Mouse (Mus musculus) heart, postnatal 14 days (tissue): Measurements from ENCODE around the gene Gm12248. TPM values are rescaled to one million over a fixed set of nuclear protein-coding genes. Genes with fewer than 3 reads are reported as not detected.

Source experiments
- total RNA-seq, 2 experiments: library from RNA; stranded (reverse); gene quantifications; 2 replicates each; pipeline ENCODE4 v1.2.3; 2021

The Gm12248 gene
- total RNA-seq, 2 experiments from 2014 or later = not detected

Other genes with a start within 250 kb of the Gm12248 start
- 10 to 100 TPM; 49.8 to 52.8 TPM for gene Larp1, start 84.1 kb downstream of the Gm12248 start, total RNA-seq
- gene Cnot8, start 11.0 kb upstream of the Gm12248 start, total RNA-seq = 10 to 100 TPM; 38.6 to 40.5 TPM
- 1 to 10 TPM; 9.2 to 9.7 TPM for gene Gemin5, start 75.4 kb upstream of the Gm12248 start, total RNA-seq
- gene Mrpl22, start 78.5 kb upstream of the Gm12248 start, total RNA-seq = 10 to 100 TPM; 47.1 to 49.9 TPM
- 1 to 10 TPM; 3.8 to 4.8 TPM for gene Igtp, start 106.4 kb upstream of the Gm12248 start, total RNA-seq
- gene Irgm2, start 106.5 kb upstream of the Gm12248 start, total RNA-seq = 1 to 10 TPM; 6.9 to 7.0 TPM
- gene 4930438A08Rik, start 181.7 kb upstream of the Gm12248 start, total RNA-seq = not detected
- 1 to 10 TPM; 3.9 to 4.7 TPM for gene Zfp692, start 213.9 kb upstream of the Gm12248 start, total RNA-seq
- gene Zfp672, start 237.2 kb upstream of the Gm12248 start, total RNA-seq = 10 to 100 TPM; 48.9 to 53.1 TPM
- 10 to 100 TPM; 45.6 to 49.5 TPM for gene Sh3bp5l, start 237.6 kb upstream of the Gm12248 start, total RNA-seq